Mouse (Mus musculus): Measurements from ENCODE around the gene Card9. TPM values are rescaled to one million over a fixed set of nuclear protein-coding genes. Genes with fewer than 3 reads are reported as not detected.
"Not testable (repeated sequence)": the region's sequence is repeated elsewhere in the genome, so short reads cannot be mapped to it uniquely, and the experiment has no call there.

Card9 gene
- polyA plus RNA-seq, 1 experiment from 2014 or later, result 1.8 TPM

DNA sequence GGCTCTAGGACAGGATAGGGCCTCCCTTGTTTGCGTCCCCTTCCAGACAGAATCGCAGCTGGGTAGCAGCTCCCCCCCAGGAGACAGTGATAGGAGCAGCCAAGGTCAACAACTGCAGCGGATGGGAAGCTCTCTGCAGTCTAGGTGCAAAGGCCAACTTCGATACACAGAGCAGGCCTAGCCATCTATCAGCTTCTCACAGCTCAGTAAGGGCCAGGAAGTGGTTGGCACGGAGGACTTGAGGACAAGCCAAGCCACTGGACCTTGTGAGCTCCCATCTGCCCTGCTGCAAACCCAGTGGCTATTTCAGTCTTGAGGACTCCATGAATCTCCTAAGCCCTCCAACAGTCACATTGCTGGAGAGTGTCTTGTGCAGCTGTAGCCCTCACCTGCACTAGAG, 38.9 kb upstream of the Card9 start:
- H3K4me1 ChIP-seq (replicated peaks; ENCODE audit: control insufficient read depth, insufficient read depth, low read length), result no peaks in the 10 kb centered on the region
- no peak overlapping the region for H3K4me2 ChIP-seq (ENCODE audit: low read depth, low read length, severe bottlenecking)
- H3K27ac ChIP-seq (ENCODE audit: low read depth, low read length), result no peak overlapping the region
- H3K27me3 ChIP-seq (ENCODE audit: control insufficient read depth, insufficient read depth, low read length), result no peaks in the 10 kb centered on the region
- DNase-seq (ENCODE audit: low spot score) (no peak), ATAC-seq (replicated peaks; ENCODE audit: low FRiP score) (no peak)
- H3K4me3 ChIP-seq (ENCODE audit: low read depth, low read length), result no peak overlapping the region
- 90% methylated on average over 5 of the region's 5 CpGs for WGBS
- peaks cover 25% of the 10 kb centered on the region for H3K36me3 ChIP-seq (ENCODE audit: control insufficient read depth, insufficient read depth, low read length)
- no peak overlapping the region for H3K9ac ChIP-seq (ENCODE audit: low read length)
- H3K9me3 ChIP-seq (ENCODE audit: control insufficient read depth, low read length), result no peaks in the 10 kb centered on the region

DNA sequence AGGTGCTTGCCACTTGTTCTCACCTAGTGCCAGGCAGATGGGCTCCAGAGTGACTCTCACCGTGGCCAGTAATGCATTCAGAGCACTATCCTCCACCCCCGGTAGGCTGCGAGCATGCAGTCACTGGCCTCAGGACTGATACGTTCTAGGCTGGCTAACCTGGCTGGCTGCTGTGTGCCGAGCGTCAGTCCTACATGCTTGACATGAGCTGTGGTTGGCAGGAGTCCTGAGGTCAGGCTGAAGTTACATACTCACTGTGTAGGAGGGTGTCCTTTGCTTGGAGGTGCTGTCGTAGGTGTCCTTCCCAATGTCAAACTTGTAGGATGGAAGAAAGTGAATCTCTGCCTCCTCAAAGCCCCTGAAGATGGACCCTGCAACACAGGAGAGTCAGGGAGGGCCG, 38.3 kb upstream of the Card9 start:
- WGBS, result 87% methylated on average over 8 of the region's 8 CpGs
- no peak overlapping the region for H3K9ac ChIP-seq (ENCODE audit: low read length)

DNA sequence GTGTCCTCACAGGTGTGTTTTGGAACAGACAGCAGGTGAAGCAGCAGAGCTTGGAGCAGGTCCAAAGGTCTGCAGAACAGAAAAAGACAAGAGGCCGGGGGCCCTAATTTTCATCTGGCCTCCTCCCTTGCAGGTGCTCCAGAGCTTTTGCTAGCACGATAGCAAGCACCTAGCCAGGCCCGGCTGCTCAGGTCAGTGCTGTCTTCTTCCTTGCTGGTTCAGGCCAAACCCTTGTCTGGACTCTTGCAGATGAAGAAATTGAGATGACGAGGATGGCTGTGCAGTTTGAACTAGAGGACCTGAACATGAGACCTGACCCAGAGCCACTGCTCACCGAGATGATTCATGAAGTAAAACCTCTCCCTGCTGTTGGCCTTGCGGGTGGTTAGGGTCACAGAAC, 30.9 kb upstream of the Card9 start:
- Histone ChIP-seq H3K27me3 (ENCODE audit: control insufficient read depth, insufficient read depth, low read length) (no peaks in the 10 kb centered on the region; the same call in 1 of the 2 replicates), H3K4me2 (ENCODE audit: low read depth, low read length, severe bottlenecking) (no peak overlapping the region), H3K9me3 (ENCODE audit: control insufficient read depth, low read length) (no peaks in the 10 kb centered on the region), H3K9ac (ENCODE audit: low read length) (no peak overlapping the region), H3K4me1 (replicated peaks; ENCODE audit: control insufficient read depth, insufficient read depth, low read length) (peaks cover 11% of the 10 kb centered on the region; the same call in 1 of the 2 replicates), H3K4me3 (ENCODE audit: low read depth, low read length) (no peak overlapping the region), H3K27ac (ENCODE audit: low read depth, low read length) (no peak overlapping the region), H3K36me3 (ENCODE audit: control insufficient read depth, insufficient read depth, low read length) (peaks cover 41% of the 10 kb centered on the region)
- no peak for DNase-seq (ENCODE audit: low spot score)
- 93% methylated on average over 6 of the region's 6 CpGs for WGBS
- ATAC-seq (replicated peaks; ENCODE audit: low FRiP score), result no peak

More for the DNA sequence above, 38.3 kb upstream of the Card9 start:
- H3K4me3 ChIP-seq (ENCODE audit: low read depth, low read length), result no peak overlapping the region
- no peaks in the 10 kb centered on the region for H3K9me3 ChIP-seq (ENCODE audit: control insufficient read depth, low read length)
- H3K27ac ChIP-seq (ENCODE audit: low read depth, low read length), result no peak overlapping the region
- H3K4me1 ChIP-seq (replicated peaks; ENCODE audit: control insufficient read depth, insufficient read depth, low read length), result no peaks in the 10 kb centered on the region
- no peak overlapping the region for H3K4me2 ChIP-seq (ENCODE audit: low read depth, low read length, severe bottlenecking)
- no peaks in the 10 kb centered on the region for H3K27me3 ChIP-seq (ENCODE audit: control insufficient read depth, insufficient read depth, low read length)
- ATAC-seq (replicated peaks; ENCODE audit: low FRiP score) (no peak), DNase-seq (ENCODE audit: low spot score) (no peak)
- H3K36me3 ChIP-seq (ENCODE audit: control insufficient read depth, insufficient read depth, low read length), result peaks cover 29% of the 10 kb centered on the region

DNA sequence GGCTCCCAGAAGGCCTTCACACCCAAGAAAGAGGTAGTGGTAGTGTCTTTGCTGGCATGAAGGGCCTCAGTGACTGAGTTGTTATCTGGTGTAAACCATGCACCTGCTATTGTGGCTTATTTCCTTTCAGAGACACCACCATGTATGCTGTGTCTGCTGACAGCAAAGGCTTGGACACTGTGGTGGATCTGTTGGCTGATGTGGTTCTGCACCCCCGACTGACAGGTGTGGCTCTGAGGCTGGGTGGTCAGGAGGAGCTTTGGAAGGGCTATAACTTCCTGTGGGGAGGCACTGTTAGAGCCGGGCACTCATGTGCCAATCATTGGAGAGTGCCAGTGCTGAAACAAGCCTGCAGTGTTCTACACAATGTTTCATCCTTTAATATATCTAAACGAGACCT, 30.2 kb upstream of the Card9 start:
- peaks cover 42% of the 10 kb centered on the region for H3K36me3 ChIP-seq (ENCODE audit: control insufficient read depth, insufficient read depth, low read length)
- H3K4me3 ChIP-seq (ENCODE audit: low read depth, low read length), result no peak overlapping the region
- no peak overlapping the region for H3K9ac ChIP-seq (ENCODE audit: low read length)
- WGBS, result 90% methylated on average over 3 of the region's 3 CpGs
- no peaks in the 10 kb centered on the region; the same call in 1 of the 2 replicates for H3K27me3 ChIP-seq (ENCODE audit: control insufficient read depth, insufficient read depth, low read length)
- H3K4me2 ChIP-seq (ENCODE audit: low read depth, low read length, severe bottlenecking), result no peak overlapping the region
- H3K27ac ChIP-seq (ENCODE audit: low read depth, low read length), result no peak overlapping the region
- no peaks in the 10 kb centered on the region for H3K9me3 ChIP-seq (ENCODE audit: control insufficient read depth, low read length)
- peaks cover 11% of the 10 kb centered on the region; the same call in 1 of the 2 replicates for H3K4me1 ChIP-seq (replicated peaks; ENCODE audit: control insufficient read depth, insufficient read depth, low read length)
- DNase-seq (ENCODE audit: low spot score), result no peak
- no peak for ATAC-seq (replicated peaks; ENCODE audit: low FRiP score)

DNA sequence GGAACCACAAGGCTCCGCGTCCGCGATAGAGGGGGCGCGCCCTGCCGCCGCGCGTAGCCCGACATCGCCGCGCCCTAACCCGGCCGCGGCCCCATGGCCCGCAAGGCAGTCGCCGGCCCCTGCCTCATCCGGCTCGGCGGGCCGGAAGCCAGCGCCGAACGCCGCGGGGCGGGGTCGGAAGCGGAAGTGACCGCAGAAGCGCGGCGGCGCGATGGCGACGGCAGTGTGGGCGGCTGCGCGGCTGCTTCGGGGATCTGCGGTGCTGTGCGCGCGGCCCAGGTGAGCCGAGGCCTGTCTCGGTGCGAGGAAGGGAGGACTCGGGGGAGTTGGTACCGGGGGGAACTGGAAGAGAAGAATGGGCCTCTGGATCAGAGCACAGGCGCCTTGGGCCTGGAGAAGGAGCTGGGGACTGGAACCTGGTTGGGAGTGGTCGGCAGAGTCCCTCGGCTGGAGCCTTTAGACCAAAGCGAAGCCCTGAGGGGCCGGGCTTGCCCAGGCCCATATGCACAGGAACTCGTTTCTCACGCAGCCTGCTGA, 28.5 kb upstream of the Card9 start, which contains the start of the genes Entr1 and Pmpca:
Entr1 (minus strand) TSS at position 163 of the 537 bp plus-strand sequence.
Pmpca (plus strand) TSS at position 186 of the 537 bp plus-strand sequence.
- peak within 1 kb of the TSS; percentile 85 for H3K9ac ChIP-seq (ENCODE audit: low read length)
- peak within 1 kb of the TSS; percentile 97 for H3K4me3 ChIP-seq (ENCODE audit: low read depth, low read length)
- ATAC-seq (replicated peaks; ENCODE audit: low FRiP score), result peak; percentile 93
- DNase-seq (ENCODE audit: low spot score), result peak; percentile 90
- H3K4me1 ChIP-seq (replicated peaks; ENCODE audit: control insufficient read depth, insufficient read depth, low read length), result peaks cover 11% of the 10 kb centered on the region; the same call in 1 of the 2 replicates
- H3K27me3 ChIP-seq (ENCODE audit: control insufficient read depth, insufficient read depth, low read length), result no peaks in the 10 kb centered on the region; the same call in 1 of the 2 replicates
- under 1% methylated on average over 58 of the region's 60 CpGs for WGBS
- H3K27ac ChIP-seq (ENCODE audit: low read depth, low read length), result peak within 1 kb of the TSS; percentile 62
- peaks cover 31% of the 10 kb centered on the region for H3K36me3 ChIP-seq (ENCODE audit: control insufficient read depth, insufficient read depth, low read length)
- no peaks in the 10 kb centered on the region for H3K9me3 ChIP-seq (ENCODE audit: control insufficient read depth, low read length)
- peak within 1 kb of the TSS; percentile 94 for H3K4me2 ChIP-seq (ENCODE audit: low read depth, low read length, severe bottlenecking)

DNA sequence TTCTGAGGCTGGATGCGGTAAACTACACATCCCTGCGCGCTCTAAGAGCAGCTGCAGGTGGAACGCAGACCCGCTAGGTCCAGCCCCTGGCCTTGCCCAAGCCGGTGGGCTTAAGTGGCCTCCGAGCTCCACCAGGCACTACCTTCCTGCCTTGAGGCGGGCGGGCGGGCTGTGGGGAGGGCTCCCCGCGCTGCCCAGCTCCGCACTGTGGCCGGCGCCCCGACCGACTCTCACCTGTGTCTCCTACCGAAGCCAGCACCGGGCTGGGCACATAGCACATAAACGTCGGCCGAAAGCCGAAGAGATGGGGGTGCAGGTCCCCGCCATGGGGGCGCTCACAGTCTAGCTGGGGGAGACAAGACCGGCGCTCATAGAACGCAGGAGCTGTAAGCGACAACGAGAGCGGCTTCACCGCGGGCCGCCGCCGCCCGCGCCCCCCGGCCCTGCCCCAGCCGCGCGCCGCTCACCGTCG, 28.0 kb upstream of the Card9 start:
- WGBS, result under 1% methylated on average over 45 of the region's 45 CpGs

DNA sequence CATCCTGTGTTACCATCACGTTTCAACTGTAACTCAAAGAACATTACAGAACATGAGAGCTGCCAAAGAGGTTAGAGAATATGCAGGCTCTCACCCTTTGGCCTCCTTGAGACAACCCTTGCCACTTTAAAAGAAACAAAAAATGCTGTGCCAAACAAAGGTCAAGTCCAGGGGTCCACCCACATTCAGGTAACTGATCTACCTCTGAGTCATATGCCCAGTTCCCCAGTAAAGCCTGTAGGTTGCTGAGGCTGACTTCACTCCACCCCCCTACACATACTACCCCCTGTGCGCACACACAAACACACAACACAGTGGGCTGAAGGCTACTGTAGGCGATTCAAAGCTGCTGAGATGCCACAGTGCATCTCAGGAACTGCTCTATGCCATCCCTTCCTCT, 27.0 kb upstream of the Card9 start:
- Histone ChIP-seq H3K27me3 (ENCODE audit: control insufficient read depth, insufficient read depth, low read length) (no peaks in the 10 kb centered on the region; the same call in 1 of the 2 replicates), H3K9ac (ENCODE audit: low read length) (no peak overlapping the region), H3K4me3 (ENCODE audit: low read depth, low read length) (no peak overlapping the region), H3K4me1 (replicated peaks; ENCODE audit: control insufficient read depth, insufficient read depth, low read length) (peaks cover 11% of the 10 kb centered on the region; the same call in 1 of the 2 replicates), H3K9me3 (ENCODE audit: control insufficient read depth, low read length) (no peaks in the 10 kb centered on the region), H3K27ac (ENCODE audit: low read depth, low read length) (no peak overlapping the region), H3K36me3 (ENCODE audit: control insufficient read depth, insufficient read depth, low read length) (peaks cover 22% of the 10 kb centered on the region), H3K4me2 (ENCODE audit: low read depth, low read length, severe bottlenecking) (peak overlapping the region; percentile 94; the same call in 1 of the 2 replicates)
- DNase-seq (ENCODE audit: low spot score) (no peak), ATAC-seq (replicated peaks; ENCODE audit: low FRiP score) (no peak)
- 90% methylated on average over 3 of the region's 3 CpGs for WGBS

More for the DNA sequence above, 28.0 kb upstream of the Card9 start:
- Histone ChIP-seq H3K9me3 (ENCODE audit: control insufficient read depth, low read length) (no peaks in the 10 kb centered on the region), H3K4me3 (ENCODE audit: low read depth, low read length) (peak overlapping the region; percentile 97), H3K9ac (ENCODE audit: low read length) (peak overlapping the region; percentile 85), H3K27me3 (ENCODE audit: control insufficient read depth, insufficient read depth, low read length) (no peaks in the 10 kb centered on the region; the same call in 1 of the 2 replicates), H3K36me3 (ENCODE audit: control insufficient read depth, insufficient read depth, low read length) (peaks cover 28% of the 10 kb centered on the region), H3K4me2 (ENCODE audit: low read depth, low read length, severe bottlenecking) (peak overlapping the region; percentile 94), H3K27ac (ENCODE audit: low read depth, low read length) (peak overlapping the region; percentile 62), H3K4me1 (replicated peaks; ENCODE audit: control insufficient read depth, insufficient read depth, low read length) (peaks cover 11% of the 10 kb centered on the region; the same call in 1 of the 2 replicates)
- DNase-seq (ENCODE audit: low spot score) (peak; percentile 73), ATAC-seq (replicated peaks; ENCODE audit: low FRiP score) (peak; percentile 49)

DNA sequence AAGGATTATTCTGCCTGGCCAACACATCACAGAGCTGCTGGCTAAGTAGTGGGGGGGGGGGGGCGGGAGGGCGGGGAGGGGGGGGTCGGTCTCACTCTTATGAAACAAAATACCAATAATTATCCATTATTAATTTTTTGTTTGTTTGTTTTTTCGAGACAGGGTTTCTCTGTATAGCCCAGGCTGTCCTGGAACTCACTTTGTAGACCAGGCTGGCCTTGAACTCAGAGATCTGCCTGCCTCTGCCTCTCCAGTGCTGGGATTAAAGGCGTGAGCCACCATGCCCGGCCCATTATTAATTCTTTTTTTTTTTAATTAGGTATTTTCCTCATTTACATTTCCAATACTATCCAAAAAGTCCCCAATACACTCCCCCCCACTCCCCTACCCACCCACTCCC, 20.2 kb upstream of the Card9 start:
- 36% methylated on average over 6 of the region's 6 CpGs for WGBS

More for the DNA sequence above, 20.2 kb upstream of the Card9 start:
- Histone ChIP-seq H3K9ac (ENCODE audit: low read length) (peak overlapping the region; percentile 75), H3K4me3 (ENCODE audit: low read depth, low read length) (peak overlapping the region; percentile 82), H3K4me2 (ENCODE audit: low read depth, low read length, severe bottlenecking) (peak overlapping the region; percentile 93)
- H3K4me1 ChIP-seq (replicated peaks; ENCODE audit: control insufficient read depth, insufficient read depth, low read length); H3K36me3 ChIP-seq (ENCODE audit: control insufficient read depth, insufficient read depth, low read length); H3K27me3 ChIP-seq (ENCODE audit: control insufficient read depth, insufficient read depth, low read length); H3K9me3 ChIP-seq (ENCODE audit: control insufficient read depth, low read length); DNase-seq (ENCODE audit: low spot score); H3K27ac ChIP-seq (ENCODE audit: low read depth, low read length): not testable (repeated sequence)
- peak; percentile 28; the same call in 1 of the 2 replicates for ATAC-seq (replicated peaks; ENCODE audit: low FRiP score)

Data from forebrain, embryonic 11.5 days (tissue).